Mouse (Mus musculus) bone marrow, adult 2 months (tissue): ENCODE measurements around the gene Mindy3. TPM values are rescaled to one million over a fixed set of nuclear protein-coding genes. Genes with fewer than 3 reads are reported as not detected.
"Not testable (repeated sequence)": the region's sequence is repeated elsewhere in the genome, so short reads cannot be mapped to it uniquely, and the experiment has no call there.

Experiments
- H3K27ac ChIP-seq: fragments of 200-500 bp; 2 replicates; pipeline ENCODE4 v1.5.1; 2012; ENCODE audit warnings: low read depth, mild to moderate bottlenecking, control low read depth, inconsistent platforms, low read length; ENCODE audit not compliant: control insufficient read depth, poor library complexity, insufficient read depth
- H3K4me1 ChIP-seq: fragments of 200-500 bp; 2 replicates; pipeline ENCODE4 v1.6.1; 2011; ENCODE audit warnings: low read length; ENCODE audit not compliant: control insufficient read depth, insufficient read depth
- H3K4me3 ChIP-seq: fragments of 200-500 bp; replicated peaks from 2 replicates; pipeline ENCODE3; 2011; ENCODE audit warnings: mild to moderate bottlenecking, low read depth, low read length, control low read depth; ENCODE audit not compliant: control insufficient read depth
- CTCF ChIP-seq: fragments of 200-500 bp; IDR thresholded peaks from 2 replicates; pipeline ENCODE4 v1.5.1; 2011; ENCODE audit warnings: low read length, control low read depth; ENCODE audit not compliant: control insufficient read depth, insufficient read depth
- POLR2A ChIP-seq: fragments of 200-500 bp; IDR thresholded peaks from 2 replicates; pipeline ENCODE4 v1.6.1; 2011; ENCODE audit warnings: low read depth, mild to moderate bottlenecking, control low read depth, low read length, borderline replicate concordance; ENCODE audit not compliant: control insufficient read depth
- WGBS: fragments of 180-500 bp; shearing (Covaris S2); methylation state at CpG from one replicate; pipeline ENCODE4 v1.1.7; 2018; 5-methylcytosine and 5-hydroxymethylcytosine counted together
- polyA plus RNA-seq: library from polyadenylated mRNA; stranded (reverse); fragments of >200 nt; gene quantifications from 2 replicates; pipeline ENCODE4 v1.2.4, GENCODE M21; 2011; ENCODE audit warnings: low replicate concordance; ENCODE audit not compliant: missing spikeins, insufficient read depth, insufficient read length

Gene Mindy3
- polyA plus RNA-seq = 11.5 and 21.1 TPM in 2 replicates

DNA sequence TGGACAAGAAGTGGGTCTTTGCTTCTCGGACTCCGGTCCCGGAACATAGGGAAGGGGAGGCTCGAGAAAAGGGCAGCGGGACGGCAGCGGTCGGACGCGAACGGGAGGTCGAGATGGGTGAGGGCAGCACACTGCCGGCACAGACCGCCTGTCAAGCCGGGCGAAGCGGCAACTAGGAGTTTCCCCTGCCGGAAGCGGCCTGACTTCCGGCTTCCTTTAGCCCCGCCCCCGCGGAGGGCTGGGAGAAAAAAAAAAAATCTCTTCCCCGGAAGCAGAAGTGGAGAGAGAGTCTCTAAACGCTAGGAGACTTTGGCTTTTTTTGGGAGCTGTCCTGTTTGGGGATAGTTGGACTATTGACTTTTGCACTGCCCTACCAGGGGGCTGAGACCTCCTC lies at the start of gene Mindy3:
Gene Mindy3 (minus strand): TSS at position 209 of the 394 bp plus-strand sequence.
- under 1% methylated on average over 25 of the region's 25 CpGs for WGBS
- no peaks in the 10 kb centered on the region for H3K4me1 ChIP-seq
- H3K4me3 ChIP-seq = peak within 1 kb of the TSS; percentile 79
- peak within 1 kb of the TSS; percentile 55 for H3K27ac ChIP-seq
- TF ChIP-seq CTCF (no peak), POLR2A (peak; percentile 97)

DNA sequence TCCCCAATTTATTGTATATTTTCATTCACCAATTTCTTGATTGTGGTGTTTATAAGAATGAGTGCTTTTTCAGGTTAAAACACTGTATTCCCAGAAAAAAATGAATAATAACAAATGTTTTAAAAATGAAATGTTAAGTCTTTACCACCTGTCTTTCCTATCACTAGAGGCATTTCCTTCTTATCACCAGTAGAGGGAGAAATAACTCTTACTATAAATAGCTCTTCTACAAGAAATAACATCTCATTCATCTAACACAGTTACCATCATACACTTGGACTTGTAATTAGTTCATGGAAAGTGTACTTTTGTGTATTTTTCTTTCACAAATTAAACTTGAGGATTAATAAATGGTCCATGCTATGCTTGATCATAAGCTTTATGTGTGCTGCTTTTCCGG lies 40.5 kb upstream of the Mindy3 start:
- H3K4me3 ChIP-seq = no peak overlapping the region
- no peaks in the 10 kb centered on the region for H3K4me1 ChIP-seq
- H3K27ac ChIP-seq = no peak overlapping the region
- 72% methylated on average over 1 of the region's 1 CpGs for WGBS
- TF ChIP-seq CTCF = no peak
- no peak for TF ChIP-seq POLR2A

DNA sequence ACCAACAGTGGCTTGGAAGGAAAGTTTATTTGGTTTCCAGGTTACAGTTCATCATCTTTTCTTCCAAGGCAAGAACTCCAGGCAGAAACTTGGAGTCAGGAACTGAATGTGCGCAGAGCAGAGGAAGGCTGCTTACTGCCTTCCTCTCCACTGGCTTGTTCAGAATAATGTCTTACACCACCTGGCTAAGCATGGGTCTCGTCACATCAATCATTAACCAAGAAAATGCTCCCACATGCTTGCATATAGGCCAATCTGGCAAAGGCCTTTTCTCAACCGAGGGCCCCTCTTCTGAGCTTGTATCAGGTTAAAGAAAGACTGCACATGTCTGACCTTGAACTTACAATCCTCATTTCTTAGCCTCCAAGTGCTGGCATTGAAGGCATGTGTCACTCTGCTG lies 30.8 kb upstream of the Mindy3 start:
- WGBS = 78% methylated on average over 3 of the region's 3 CpGs

DNA sequence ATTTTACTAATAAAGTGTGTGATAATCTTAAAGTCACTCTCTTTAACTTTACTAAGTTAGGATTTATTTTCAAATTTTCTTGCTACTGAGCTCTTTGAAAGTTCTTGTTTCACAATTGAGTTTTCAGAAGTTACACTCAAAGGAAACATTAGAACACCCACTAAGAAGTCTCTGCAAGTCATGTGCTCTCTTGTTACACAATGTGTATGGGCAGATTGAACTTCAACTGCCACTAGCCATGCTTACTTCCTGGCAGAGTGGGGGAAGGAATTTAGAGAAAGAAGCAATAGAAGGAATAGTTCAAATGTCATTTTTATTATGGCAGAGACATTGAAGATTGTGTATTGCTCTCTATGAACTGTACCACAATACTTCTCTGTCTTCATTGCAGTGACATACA lies 20.9 kb upstream of the Mindy3 start:
- Histone ChIP-seq H3K27ac (no peak overlapping the region), H3K4me1 (no peaks in the 10 kb centered on the region), H3K4me3 (no peak overlapping the region)
- TF ChIP-seq CTCF (no peak), POLR2A (no peak)

More for the DNA sequence above, 30.8 kb upstream of the Mindy3 start:
- Histone ChIP-seq H3K4me3 (no peak overlapping the region), H3K4me1 (no peaks in the 10 kb centered on the region), H3K27ac (no peak overlapping the region)
- TF ChIP-seq POLR2A = no peak
- TF ChIP-seq CTCF = no peak

DNA sequence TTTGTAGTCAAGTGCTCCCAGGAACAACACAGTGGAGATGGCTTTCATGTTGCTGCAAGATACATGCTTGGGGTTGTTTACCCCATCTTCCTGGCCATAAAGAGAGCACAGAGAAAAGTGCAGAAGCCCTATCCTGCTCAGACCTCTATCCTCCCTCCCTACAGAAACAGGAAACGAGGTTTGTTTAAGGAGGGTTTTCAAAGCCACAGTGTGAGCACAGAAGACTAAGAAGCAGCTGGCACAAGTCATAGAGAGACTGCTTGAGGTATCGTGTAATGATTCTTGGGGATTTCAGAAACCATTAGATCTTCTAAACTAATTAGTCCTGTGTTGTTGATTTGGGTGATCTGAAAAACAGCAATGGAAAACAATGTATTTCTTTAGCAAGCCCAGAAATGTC lies 20.3 kb upstream of the Mindy3 start:
- 7% methylated on average over 2 of the region's 2 CpGs for WGBS
- H3K27ac ChIP-seq = no peak overlapping the region
- H3K4me1 ChIP-seq = no peaks in the 10 kb centered on the region
- TF ChIP-seq POLR2A (no peak), CTCF (no peak)
- no peak overlapping the region for H3K4me3 ChIP-seq

DNA sequence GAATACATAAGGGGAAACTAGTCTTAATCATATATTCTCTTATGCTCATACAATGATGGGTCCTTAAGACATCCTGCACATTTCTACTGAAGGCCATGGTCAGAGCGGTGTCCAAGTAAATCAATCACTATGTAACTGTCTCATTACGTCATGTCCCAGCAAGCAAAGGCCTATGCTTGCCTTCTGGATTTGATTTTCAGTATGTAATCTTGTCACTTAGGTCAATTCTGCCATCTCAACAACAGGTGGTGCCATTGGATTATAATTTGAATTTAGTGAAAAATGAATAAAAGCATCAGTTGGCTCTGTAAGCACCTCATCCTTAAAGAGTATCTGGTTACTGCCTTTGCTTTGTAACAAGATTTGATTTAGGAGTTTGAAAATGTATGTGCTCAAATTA lies 18.9 kb upstream of the Mindy3 start:
- no peak overlapping the region for H3K27ac ChIP-seq
- no peaks in the 10 kb centered on the region for H3K4me1 ChIP-seq
- WGBS = 61% methylated on average over 2 of the region's 2 CpGs
- TF ChIP-seq POLR2A (no peak), CTCF (no peak)
- no peak overlapping the region for H3K4me3 ChIP-seq

DNA sequence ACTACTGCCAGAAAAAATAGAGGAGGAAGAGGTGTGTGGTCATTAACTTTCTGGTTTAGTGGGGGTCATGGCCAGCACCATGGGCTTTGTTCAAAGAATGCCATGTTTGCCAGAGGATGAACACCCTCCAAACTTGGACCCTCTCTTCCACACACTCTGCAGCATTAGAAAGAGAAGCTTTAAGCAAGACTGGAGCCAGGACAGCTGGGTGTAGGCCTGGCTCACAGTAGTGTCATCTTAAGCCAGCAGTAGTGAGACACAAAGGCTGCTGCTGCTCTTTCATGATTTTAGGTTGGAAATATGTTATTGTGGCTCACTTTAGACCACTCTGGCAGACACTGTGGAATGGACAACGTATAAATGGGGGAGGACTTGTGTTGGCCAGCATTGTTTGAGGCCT lies 12.8 kb upstream of the Mindy3 start:
- no peak for TF ChIP-seq POLR2A
- TF ChIP-seq CTCF = no peak
- H3K27ac ChIP-seq = no peak overlapping the region
- H3K4me1 ChIP-seq = no peaks in the 10 kb centered on the region
- WGBS = 59% methylated on average over 1 of the region's 1 CpGs
- H3K4me3 ChIP-seq = no peak overlapping the region

DNA sequence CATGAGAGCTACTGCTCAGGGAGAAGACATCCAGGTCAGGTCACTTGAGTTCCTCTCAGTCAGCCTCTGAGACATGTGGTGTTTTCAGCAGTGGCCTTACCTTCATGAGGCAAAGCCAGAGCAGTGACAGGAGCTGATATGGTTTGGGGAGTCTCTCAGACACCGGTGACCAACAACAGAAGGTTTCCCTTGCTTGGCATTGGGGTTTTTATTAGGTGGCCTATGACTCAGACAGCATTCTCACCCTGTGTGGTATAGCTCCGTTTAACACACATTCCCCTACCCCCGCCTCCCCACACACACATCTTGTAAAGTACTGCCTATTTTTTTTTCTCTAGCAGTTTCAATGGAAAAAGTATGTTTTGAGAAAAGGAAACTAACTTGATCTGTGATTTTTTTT lies 5.1 kb upstream of the Mindy3 start:
- no peak overlapping the region for H3K27ac ChIP-seq
- TF ChIP-seq POLR2A (no peak), CTCF (no peak)
- H3K4me1 ChIP-seq = no peaks in the 10 kb centered on the region
- WGBS = 67% methylated on average over 3 of the region's 3 CpGs
- H3K4me3 ChIP-seq = no peak overlapping the region

DNA sequence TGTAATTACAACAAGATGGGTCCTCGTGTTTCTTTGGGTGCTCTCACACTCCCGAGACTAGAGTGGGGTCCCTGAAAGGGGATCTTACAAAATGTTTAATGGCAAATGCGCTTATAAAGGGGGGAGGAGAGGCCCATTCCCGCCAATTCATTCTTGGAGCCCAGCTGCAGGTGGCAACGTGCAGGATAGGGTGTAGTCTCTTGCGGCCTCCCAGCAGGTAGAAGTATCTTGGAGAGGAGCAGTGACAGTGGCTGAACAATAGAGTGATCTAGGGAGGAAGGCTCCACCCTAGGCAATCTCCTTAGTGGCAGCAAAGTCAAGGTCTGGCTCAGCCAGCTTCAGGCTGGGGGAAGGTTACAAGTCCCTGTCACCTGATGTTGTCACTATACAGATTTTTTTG lies 4.2 kb upstream of the Mindy3 start:
- not testable (repeated sequence) for H3K27ac ChIP-seq, H3K4me3 ChIP-seq, H3K4me1 ChIP-seq
- WGBS = 75% methylated on average over 6 of the region's 6 CpGs
